Mouse (Mus musculus): ENCODE results near the gene Art3.

GRCm38 (mm10) chr5:92365146-92365705, 33.6 kb downstream of the Art3 start:
- TF ChIP-seq EP300 (IDR thresholded peaks at IDR 0.05; ENCODE audit: low read depth) (no peak), CTCF (IDR thresholded peaks at IDR 0.05; ENCODE audit: low read depth) (no peak)

Data from heart, postnatal 0 days (tissue).